Mouse (Mus musculus) naive thymus-derived CD4-positive, alpha-beta T cell, adult 2 months (primary cell): ENCODE results near the gene Sema3a.

ENCODE experiments used
- DNase-seq: peaks from one replicate; pipeline ENCODE4 v3.0.0-alpha.2; 2011; ENCODE audit warnings: low read depth

The Sema3a gene

GRCm38 (mm10) chr5:13125241-13125692 lies at the start of gene Sema3a:
TSS of gene Sema3a (plus strand) at chr5:13125414.
- DNase-seq: no peak

- no peak for DNase-seq
Measured at GRCm38 (mm10) chr5:13084777-13085439, 40.3 kb upstream of the Sema3a start.

GRCm38 (mm10) chr5:13090431-13090830 lies 34.8 kb upstream of the Sema3a start:
- DNase-seq: no peak

- no peak for DNase-seq
Measured at GRCm38 (mm10) chr5:13109522-13109921, 15.7 kb upstream of the Sema3a start.

- DNase-seq: no peak
Measured at GRCm38 (mm10) chr5:13117236-13117635, 8.0 kb upstream of the Sema3a start.

GRCm38 (mm10) chr5:13125757-13126156 lies 543 bp downstream of the Sema3a start:
- no peak for DNase-seq

GRCm38 (mm10) chr5:13126196-13126595 lies 982 bp downstream of the Sema3a start:
- no peak for DNase-seq

GRCm38 (mm10) chr5:13127121-13127520 lies 1.9 kb downstream of the Sema3a start:
- DNase-seq: no peak

GRCm38 (mm10) chr5:13144733-13145457 lies 19.7 kb downstream of the Sema3a start:
- DNase-seq: no peak

- no peak for DNase-seq
Measured at GRCm38 (mm10) chr5:13149909-13150308, 24.7 kb downstream of the Sema3a start.

- DNase-seq: no peak
Measured at GRCm38 (mm10) chr5:13151002-13151401, 25.8 kb downstream of the Sema3a start.

GRCm38 (mm10) chr5:13157761-13158612 lies 32.8 kb downstream of the Sema3a start:
- no peak for DNase-seq

GRCm38 (mm10) chr5:13182186-13182585 lies 57.0 kb downstream of the Sema3a start:
- DNase-seq: no peak

- DNase-seq: no peak
Measured at GRCm38 (mm10) chr5:13197886-13198285, 72.7 kb downstream of the Sema3a start.

GRCm38 (mm10) chr5:13199709-13200108 lies 74.5 kb downstream of the Sema3a start:
- no peak for DNase-seq

- no peak for DNase-seq
Measured at GRCm38 (mm10) chr5:13255353-13255752, 130.1 kb downstream of the Sema3a start.

- DNase-seq: no peak
Measured at GRCm38 (mm10) chr5:13256321-13256720, 131.1 kb downstream of the Sema3a start.

- no peak for DNase-seq
Measured at GRCm38 (mm10) chr5:13263087-13263486, 137.9 kb downstream of the Sema3a start.

- no peak for DNase-seq
Measured at GRCm38 (mm10) chr5:13263539-13263938, 138.3 kb downstream of the Sema3a start.

GRCm38 (mm10) chr5:13312667-13313066 lies 187.5 kb downstream of the Sema3a start:
- no peak for DNase-seq

- no peak for DNase-seq
Measured at GRCm38 (mm10) chr5:13313977-13314376, 188.8 kb downstream of the Sema3a start.

- no peak for DNase-seq
Measured at GRCm38 (mm10) chr5:13318728-13319429, 193.7 kb downstream of the Sema3a start.
